Mouse (Mus musculus) spleen, embryonic (tissue): ENCODE measurements at regions not wholly inside any gene's neighbourhood (a gene's known extent, or its start where the extent isn't known, plus 50 kb on each side); places are given as distances from the start of the nearest gene placed in this dataset.

Experiments used
- CTCF ChIA-PET: fragments of 350-600 bp; sonication (Branson Sonifier 250); formaldehyde crosslinking; loops from one replicate; lab custom pipeline; 2022; lab: Charles Lee

DNA sequence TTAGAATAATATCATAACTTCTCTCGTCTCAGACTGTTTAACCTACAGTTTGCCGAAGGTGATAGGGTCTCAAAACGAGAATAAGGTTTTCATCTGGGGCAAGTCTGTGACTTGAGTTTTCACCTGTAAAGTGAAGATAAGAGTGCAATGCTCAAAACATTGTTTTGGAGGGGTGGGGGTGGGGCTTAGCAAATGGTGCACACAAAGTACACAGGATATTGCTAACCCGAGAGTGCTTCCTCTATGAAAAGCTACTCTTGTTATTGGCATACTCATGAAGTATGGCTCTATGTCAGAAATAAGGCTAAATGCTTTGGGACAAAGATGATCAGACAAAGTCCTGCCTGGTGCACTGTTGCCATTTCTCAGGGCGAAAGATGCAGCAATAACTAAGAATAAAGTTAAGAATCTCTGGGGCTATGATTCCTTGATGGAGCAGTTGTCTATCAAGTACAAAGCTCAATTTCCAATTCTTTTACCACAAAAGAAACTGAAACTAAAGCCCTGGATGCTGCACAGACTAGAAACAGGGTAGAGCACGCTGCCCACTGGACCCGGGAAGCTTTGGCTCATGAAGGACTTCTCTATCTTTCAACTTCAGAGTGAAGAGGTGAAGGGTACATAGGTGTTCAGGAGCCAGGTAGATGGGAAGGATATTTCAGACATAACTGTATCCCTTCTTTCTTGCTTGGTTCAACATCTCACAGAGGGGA is 350.2 kb downstream of the Foxo1 start:
- CTCF ChIA-PET, result no interaction called here

DNA sequence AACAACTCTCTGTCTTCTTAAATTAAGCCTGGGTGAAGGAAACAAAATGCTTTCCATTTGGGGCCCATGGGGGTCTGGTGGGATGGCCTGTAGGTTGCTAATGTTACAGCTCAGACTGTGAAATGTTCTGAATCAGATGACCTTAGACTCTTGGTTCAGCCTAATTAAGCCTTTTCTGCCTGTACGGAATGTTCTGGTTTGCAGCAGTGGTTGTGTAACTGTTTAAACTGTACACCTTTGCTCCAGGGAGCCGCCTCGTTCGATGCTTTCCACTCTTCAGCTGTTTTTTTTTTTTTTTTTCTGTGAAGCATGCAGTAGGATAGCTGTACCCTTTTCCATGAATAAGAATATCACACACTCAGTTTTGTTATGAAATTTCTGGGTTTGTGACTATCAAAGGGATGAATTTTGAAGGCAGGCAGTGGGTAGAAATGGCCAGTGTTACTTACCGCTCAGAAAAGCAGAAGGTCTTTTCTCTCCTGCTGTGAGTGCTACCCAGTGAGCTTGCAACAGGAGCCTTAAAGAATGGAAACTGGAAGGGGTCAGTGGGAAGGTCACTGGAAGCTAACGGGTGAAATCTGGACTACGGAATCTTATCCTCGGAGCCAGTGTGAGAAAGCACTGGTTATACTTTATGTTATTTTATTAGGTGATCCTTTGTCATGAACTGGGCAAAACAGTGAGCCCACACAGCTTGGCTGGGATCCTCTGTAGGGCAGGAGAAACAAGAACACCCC is 349.4 kb downstream of the Foxo1 start:
- CTCF ChIA-PET, result interaction anchor here (0.7 kb wide), 1 partner anchor 302 kb away, joined by 6 read pairs; no protein-coding TSS in a partner anchor

DNA sequence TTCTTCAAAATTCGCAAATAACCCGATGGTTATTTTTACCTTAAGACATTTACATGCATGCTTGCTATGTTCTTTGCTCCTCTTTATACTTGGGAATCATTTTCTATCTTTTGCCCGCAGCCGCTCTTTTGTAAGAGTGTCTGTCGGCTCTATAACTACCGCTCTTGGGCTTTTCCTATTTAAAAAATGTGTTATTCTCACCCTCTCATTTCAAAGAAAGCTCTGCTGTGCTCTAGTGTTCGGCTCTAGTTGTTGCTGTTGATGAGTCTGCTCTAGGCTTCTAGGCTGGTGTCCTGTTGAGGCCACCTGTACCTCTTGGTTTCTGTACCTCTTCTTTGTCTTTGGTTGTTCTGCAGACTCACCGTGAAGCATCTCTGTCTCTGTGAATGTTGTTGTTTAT is 343.7 kb downstream of the Foxo1 start:
- CTCF ChIA-PET, result interaction anchor here (0.6 kb wide), 1 partner anchor 107 kb away, joined by 15 read pairs; no protein-coding TSS in a partner anchor

DNA sequence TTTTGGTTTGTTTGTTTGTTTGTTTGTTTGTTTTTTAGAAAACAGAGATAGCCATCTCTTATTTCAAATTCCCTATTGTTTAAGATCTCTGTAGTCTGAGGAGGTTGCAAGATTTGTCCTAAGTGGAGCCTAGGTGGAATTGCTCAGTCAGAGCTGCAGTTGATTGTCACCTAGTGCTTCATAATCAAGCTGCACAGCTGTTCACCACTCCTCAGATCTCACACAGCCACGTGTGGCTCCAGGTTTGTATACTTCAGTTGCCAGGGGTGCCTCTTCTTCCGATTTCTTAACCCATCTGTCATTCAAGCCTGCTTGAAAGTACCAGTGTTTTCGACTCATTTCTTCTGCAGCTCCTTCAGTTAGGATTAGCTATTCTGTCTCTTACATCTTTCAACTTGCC is 342.3 kb downstream of the Foxo1 start:
- CTCF ChIA-PET, result interaction anchor here (0.7 kb wide), 1 partner anchor 262 kb away, joined by 6 read pairs; no protein-coding TSS in a partner anchor

DNA sequence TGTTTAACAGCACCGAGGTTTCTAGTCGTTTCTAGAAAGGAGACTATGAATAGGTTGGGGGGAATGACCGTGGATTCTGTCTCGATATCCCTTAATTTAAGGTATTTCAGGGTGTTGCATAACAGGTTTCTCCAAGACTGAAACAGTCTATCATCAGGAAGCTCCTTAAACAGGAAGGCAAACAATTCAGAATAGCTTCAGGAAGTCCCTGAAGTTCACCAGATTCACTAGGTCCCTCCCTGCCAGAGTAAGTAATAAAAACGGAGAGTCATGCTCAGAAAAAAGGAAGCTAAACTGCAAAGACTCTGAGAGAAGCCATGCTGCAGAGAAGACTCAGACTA is 339.9 kb downstream of the Foxo1 start:
- CTCF ChIA-PET, result interaction anchor here (0.7 kb wide), 1 partner anchor 187 kb away, joined by 4 read pairs; no protein-coding TSS in a partner anchor

DNA sequence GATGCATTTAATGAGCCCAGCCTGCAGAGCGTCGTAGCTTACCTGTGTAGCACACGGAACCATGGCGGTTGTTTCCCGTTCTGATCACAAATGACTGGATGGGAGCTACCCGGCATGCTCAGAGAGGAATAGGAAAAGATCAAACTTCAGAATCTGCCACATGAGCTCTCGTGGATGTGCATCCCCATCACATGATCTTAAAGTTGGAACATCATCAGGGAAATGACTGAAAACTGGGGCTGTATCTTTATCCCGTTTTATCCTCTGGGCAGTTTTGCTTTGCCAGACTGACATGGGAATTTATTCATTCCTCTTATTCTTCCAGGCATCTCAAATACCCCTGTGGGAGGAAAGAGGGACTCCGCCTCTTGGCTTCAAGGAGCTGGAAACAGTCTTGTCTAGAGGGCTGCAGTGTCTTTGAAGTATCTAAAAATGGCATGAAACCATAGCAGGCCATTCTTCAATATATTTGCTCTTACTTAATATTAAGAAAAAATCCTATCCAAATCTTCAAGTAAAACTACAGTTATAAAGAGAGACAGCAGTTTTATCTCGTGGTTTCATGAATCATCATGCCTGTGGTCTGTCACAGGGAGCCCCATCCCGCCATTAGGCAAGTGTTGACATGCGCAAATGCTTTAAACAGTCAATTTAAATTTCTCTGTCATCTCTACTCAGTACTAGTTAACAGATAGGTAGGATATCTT is 339.4 kb downstream of the Foxo1 start:
- CTCF ChIA-PET, result no interaction called here

DNA sequence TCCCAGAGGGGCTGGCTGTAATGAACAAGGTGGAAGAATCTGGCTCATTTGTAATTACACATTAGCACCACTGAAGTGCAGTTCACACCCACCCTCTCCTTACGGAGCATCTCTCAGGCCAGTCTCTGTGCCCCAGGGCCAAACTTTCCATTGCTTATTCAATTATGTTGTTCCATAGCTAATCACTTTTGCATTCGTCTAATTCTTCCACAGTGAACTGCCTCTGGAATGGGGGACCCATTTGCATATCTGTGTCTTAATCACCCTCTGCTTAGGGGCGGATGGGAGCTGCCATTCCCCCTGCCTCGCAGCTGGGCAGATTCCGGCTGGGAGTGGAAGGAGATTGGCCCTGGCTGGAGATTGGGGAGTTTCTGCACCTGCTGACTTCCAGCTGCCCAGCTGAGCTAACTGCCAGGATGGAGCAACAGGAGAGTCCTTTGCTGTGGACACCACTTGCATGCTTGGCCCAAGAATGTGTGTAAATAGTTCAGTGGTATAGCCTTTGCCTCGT is 337.2 kb downstream of the Foxo1 start:
- CTCF ChIA-PET, result interaction anchor here (0.5 kb wide), 1 partner anchor 103 kb away, joined by 3 read pairs; no protein-coding TSS in a partner anchor

DNA sequence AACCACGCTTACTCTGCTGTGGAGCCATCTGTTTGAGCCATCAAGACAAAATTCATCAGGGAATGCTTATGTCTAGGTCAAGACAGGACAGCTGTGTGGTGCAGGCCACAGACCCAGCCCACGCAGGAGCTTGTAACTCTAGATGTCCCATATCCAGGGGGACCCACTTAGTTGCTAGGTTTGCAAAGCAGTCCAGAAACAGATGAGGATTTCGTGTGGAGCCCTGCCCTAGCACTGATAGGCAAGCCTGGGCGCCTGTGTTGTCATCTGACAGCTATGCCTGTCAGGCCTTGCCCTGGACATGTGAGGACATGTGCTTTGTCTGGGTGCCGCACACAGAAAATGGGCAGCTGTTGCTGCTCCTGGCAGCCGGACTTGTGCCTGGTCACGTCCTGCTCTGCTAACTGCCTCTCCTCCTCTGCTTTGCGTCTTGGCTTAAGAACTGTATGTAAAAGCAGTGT is 335.1 kb downstream of the Foxo1 start:
- CTCF ChIA-PET, result interaction anchor here (0.6 kb wide), 1 partner anchor 731 kb away, joined by 3 read pairs; no protein-coding TSS in a partner anchor

DNA sequence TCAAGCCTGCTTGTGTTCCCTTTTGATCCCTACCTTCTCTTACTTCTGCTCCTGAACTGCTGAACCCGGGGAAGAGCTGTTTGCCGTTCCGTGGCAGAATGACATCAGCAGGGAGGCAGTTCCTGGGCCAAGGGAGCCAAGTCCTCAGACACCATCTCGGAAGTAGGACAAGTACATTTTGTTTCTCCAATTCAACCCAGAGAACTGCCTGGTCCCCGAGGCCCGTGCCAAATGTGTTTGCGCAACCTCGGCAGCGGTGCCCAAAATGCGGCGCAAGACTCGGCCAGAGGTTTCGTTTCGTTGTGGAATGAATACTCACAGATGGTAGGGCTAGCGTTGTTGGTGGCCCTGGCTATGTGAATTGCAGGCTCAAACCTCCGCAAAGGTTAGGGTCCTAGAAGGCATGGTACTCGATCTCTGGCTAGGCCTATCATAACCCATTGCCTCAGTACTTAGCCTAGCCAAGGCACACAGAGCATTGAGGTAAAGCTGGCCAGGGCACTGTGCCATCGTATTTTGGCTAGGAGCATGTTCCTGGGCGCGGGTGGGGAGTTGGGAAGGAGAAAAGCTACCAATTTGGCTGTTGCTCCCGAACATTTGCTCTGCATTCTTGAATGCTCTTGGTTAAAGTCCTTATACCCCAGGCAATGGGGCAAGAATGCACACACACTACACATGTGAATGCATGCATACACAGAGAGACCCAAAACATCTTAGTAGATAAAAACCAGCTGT is 333.0 kb downstream of the Foxo1 start:
- CTCF ChIA-PET, result no interaction called here

DNA sequence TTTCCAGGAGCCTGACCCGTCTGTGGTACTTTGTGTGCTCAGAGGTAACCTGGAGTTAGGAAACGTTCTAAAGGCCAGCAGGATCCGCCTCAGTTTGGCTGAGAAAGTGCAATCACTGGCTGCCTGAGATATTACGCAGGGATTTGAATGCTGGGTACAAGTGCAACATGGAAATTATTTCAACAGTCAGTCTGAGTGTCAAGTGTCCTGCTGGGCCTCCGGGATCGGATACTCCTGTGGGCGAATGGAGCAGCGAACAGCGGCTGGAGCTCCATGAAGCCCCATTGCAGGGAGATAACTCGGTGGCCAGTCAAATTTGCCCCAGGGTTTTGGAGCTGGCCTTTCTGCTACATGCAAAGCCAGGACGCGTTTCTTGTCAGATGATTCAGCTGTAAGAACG is 332.4 kb downstream of the Foxo1 start:
- CTCF ChIA-PET, result no interaction called here

DNA sequence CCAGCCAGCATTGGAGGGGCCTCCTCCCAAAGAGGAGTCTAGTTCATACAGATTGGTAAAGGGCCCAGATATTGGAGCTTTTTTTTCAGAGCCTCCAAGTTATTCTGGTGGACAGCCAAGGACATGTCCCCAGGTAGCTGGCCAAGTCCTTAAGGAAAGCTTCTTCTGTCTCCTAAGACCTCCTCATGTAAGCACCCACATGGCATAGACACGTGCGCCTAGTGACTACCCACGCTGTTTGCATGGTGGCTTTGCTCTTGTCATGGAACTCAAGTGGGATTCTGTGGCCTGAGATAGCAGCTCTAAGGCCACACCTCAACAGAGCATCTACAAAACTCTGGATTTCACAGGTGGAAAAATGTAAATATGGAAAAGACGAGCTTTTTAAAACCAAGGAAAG is 332.0 kb downstream of the Foxo1 start:
- CTCF ChIA-PET, result no interaction called here

DNA sequence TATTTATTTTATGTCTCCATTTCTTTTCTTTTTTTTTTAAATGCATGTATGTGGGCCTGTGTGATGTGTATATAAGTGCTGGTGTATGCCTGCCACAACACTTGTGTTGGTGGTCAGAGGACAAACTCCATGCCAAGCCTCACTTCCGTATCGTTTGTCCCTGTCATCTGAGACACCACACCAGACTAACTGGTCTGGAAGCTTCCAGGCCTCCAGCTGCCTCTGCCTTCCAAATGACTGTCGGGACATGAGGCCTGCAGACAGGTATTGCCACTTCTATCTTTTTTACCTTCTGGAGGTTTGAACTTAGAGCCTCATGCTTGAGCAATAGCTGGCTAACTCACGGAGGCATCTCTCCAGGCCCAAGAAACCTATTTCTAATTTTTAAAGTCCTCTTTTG is 318.3 kb downstream of the Foxo1 start:
- CTCF ChIA-PET, result interaction anchor here (0.5 to 0.7 kb wide), 2 partner anchors 140 to 171 kb away, joined by 4 to 6 read pairs; no protein-coding TSS in a partner anchor

DNA sequence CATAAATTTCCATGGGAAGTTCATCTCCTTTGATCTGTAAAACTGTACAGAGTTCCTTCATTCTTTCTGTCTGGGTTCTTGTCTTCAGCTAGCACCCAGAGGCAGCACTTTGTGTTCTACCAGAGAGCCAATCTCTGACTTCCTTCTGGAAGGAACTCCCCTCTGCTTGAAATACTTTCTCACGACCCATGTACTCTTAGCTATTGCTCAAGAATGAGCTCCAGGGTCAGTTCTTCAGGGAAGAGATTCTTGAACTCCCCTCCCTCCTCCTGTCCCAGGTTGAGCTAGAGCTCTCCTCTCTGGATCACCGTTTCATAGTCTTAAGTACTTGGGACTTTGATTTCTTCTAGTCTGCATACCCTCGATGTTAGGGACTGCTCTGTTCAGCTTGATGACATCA is 311.8 kb downstream of the Foxo1 start:
- CTCF ChIA-PET, result interaction anchor here (1.6 kb wide), 1 partner anchor 9 kb away, joined by 4 read pairs; no protein-coding TSS in a partner anchor

DNA sequence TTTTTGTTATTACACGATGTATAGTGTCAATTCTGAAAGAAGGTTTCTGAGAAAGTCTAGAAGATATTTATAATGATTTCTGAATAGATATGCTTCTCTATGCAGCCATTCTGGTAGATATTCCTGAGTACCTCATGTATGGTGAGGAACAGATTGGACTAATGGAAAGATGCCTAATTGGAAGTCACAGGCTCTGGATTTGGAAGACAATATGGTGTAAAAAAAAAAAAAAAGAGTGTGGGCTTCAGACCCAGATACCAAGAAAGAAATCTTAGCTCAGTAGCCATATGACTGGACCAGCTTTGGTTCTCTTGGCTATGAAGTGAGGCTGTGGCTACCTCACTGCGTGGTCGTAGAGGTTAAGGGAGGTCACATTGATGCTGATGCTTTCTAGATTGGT is 311.0 kb downstream of the Foxo1 start:
- CTCF ChIA-PET, result interaction anchor here (0.6 to 1.6 kb wide), 2 partner anchors 8 to 83 kb away, joined by 3 to 4 read pairs; no protein-coding TSS in a partner anchor

DNA sequence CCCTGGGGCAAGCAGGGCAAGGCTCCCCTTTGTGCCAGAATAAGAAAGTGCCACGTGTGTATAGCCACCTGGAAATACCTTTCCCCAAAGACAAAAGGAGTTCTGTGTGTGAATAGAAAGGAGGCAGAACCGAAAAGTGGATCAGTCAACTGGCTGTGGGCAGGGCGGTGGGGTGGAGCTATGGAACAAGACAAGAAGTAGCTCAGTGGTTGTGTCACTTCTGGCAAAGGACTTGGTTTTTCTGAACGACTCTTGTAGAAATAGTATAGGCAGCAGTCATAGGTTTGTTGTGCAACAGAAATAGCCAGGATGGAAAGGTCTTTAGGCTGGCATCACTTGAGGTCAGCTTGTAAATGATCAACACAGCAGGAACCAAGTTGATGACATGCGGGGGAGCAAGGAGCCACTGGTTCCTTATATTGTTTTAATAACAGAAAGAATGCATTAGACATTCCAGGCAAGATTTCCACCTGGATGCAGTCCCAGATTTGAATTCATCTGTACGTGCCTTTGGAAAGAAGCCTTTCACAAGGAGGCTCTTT is 308.6 kb downstream of the Foxo1 start:
- CTCF ChIA-PET, result no interaction called here

DNA sequence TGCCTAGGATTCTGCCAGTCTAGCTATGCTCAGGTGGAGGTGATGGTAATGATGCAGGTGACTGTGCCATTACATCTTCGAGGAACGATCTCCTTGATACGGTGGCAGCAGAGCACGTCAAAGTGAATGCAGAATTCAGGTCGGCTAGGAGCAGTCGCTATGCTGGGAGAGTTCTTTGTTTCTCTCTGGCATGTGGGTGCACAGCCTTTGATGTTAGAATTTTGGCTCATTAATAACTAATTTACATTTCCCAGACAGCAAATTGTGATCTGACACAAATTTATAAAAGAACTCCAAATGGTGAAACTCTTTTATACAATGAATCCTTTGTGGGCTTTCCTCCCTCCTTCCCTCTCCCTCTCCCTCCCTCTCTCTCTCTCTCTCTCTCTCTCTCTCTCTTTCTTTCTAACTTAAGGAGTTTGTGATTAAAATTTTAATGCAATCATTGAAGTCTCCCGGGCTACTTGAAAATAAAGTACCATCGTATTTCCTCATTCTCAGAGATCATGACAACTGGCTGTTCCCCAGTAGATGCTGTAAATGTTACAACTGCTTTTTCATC is 307.2 kb downstream of the Foxo1 start:
- CTCF ChIA-PET, result interaction anchor here (0.6 kb wide), 1 partner anchor 134 kb away, joined by 3 read pairs; no protein-coding TSS in a partner anchor

DNA sequence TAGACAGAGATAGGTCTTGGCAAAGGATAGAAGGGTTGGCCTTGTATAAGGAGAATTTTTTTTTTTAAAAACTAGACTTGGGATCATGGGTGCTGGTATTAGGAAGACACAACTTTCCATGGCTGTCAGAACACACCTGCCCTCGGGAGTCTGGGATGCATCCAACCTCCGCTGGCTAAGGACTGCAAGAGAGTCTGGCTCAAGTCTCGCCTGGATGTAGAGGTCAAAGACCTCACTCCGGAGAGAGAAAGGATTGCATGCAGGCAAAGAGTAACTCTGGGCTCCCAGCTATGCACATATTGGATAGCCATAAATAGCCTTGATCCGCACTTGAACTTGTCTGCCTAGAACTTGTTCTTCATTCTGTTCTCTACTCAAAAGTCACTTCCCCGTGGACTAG is 306.2 kb downstream of the Foxo1 start:
- CTCF ChIA-PET, result no interaction called here

DNA sequence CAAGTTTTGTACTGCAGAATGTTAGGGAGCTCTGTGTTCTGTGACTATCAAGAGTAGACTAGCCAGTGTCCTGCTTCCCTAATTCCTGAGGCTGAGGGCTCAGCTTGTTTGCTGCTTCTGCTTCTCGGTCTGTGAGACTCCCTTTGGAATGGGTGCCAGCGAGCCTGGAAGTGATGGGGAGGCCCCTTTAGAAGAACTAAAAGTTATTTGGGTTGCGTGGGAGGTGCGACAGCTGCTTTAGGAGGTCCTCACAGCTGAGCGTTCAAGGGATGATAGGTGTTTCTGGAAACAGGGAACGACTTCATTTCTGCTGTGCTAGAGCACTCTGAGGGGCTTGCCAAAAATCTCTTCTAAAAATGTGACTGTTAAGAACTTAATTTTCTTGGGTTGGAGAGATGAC is 305.7 kb downstream of the Foxo1 start:
- CTCF ChIA-PET, result no interaction called here

DNA sequence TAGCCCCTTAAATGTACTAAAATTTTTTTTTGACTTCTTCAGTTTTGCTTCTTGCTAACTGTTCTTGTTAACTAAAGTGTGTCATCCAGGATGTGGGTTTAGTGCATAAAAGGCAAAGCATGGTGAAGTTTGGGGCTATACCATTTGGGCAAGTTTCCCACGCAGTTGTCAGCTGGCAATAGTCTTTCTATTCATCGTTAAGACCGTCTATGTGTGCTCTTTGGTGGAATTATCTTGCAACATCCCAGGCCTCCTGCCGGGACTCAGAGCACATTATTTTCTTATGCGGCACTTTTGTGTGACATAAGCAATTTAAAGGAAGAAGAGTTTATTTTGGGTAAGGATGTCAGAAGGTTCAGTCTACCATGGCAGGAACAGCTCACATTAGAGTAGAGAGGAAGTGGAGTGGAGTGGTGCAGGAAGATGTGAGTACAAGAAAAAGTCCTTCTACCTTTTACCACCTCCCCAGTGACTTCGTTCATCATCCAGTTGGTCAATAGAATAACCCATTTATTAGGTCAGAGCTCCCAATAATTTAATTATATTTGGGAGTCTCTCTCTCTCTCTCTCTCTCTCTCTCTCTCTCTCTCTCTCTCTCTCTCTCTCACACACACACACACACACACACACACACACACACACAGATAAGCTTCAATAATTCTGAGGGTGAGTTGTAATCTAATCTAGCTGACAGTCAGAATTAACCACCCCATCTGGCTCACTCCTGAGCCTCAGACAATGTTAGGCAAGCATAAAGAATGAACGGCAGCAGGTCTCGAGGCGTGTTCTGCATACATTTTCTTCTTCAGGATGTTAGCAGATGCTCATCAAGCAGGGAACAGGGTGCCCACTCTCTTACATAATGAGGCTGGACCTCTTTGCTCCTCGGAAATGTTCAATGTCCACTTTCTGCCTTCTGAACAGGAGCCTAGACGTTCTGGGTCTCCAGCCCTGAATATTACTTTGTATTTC is 304.7 kb downstream of the Foxo1 start:
- CTCF ChIA-PET, result interaction anchor here (0.7 to 1.2 kb wide), 3 partner anchors 61 to 295 kb away, joined by 3 read pairs; no protein-coding TSS in a partner anchor
